Mouse (Mus musculus) heart, postnatal 0 days (tissue): ENCODE measurements around the gene Pcsk4. TPM values are rescaled to one million over a fixed set of nuclear protein-coding genes. Genes with fewer than 3 reads are reported as not detected.

Experiments used
- ATAC-seq: fragments of 200-750 bp; cut with Nextera tagmentation; 2 replicates; pipeline ENCODE4 v1.8.0; 2017; ENCODE audit warnings: low read depth, moderate number of reproducible peaks, moderate library complexity; ENCODE audit not compliant: insufficient read depth
- DNase-seq: peaks from one replicate; pipeline ENCODE4 v3.0.0-alpha.2; 2016; ENCODE audit warnings: low spot score
- H3K27ac ChIP-seq: fragments of 300-500 bp; sonication (generic); 2 replicates; pipeline ENCODE4 v1.5.1; 2014; ENCODE audit warnings: low read depth, mild to moderate bottlenecking
- H3K27me3 ChIP-seq: fragments of 300-500 bp; sonication (generic); 2 replicates; pipeline ENCODE4 v1.6.1; 2014; ENCODE audit warnings: low read length, mixed read lengths; ENCODE audit not compliant: control insufficient read depth, insufficient read depth
- H3K36me3 ChIP-seq: fragments of 300-500 bp; sonication (generic); replicated peaks from 2 replicates; pipeline ENCODE4 v1.6.1; 2014; ENCODE audit warnings: low read length, mixed read lengths; ENCODE audit not compliant: control insufficient read depth, insufficient read depth
- H3K4me1 ChIP-seq: fragments of 300-500 bp; sonication (generic); 2 replicates; pipeline ENCODE4 v1.6.1; 2014; ENCODE audit warnings: antibody characterized with exemption; ENCODE audit not compliant: control insufficient read depth, insufficient read depth
- H3K4me2 ChIP-seq: fragments of 300-500 bp; sonication (generic); 2 replicates; pipeline ENCODE4 v1.6.1; 2014; ENCODE audit warnings: low read depth, mild to moderate bottlenecking, low read length, moderate library complexity
- H3K4me3 ChIP-seq: fragments of 300-500 bp; sonication (generic); 2 replicates; pipeline ENCODE4 v1.5.1; 2014; ENCODE audit warnings: low read depth, low read length
- H3K9ac ChIP-seq: fragments of 300-500 bp; sonication (generic); replicated peaks from 2 replicates; pipeline ENCODE4 v1.6.1; 2014; ENCODE audit warnings: low read depth, low read length, mixed read lengths
- H3K9me3 ChIP-seq: fragments of 300-500 bp; sonication (generic); replicated peaks from 2 replicates; pipeline ENCODE4 v1.6.1; 2016; ENCODE audit warnings: low read length; ENCODE audit not compliant: control insufficient read depth
- CTCF ChIP-seq: IDR thresholded peaks from 2 replicates; pipeline ENCODE4 v1.5.1; 2016; ENCODE audit warnings: antibody characterized with exemption, control low read depth, low read depth
- EP300 ChIP-seq: IDR thresholded peaks from 2 replicates; pipeline ENCODE4 v1.6.1; 2016; ENCODE audit warnings: antibody characterized with exemption, low read depth
- WGBS: fragments of 180-500 bp; shearing (Covaris S2); extraction: QIAGEN DNeasy Blood & Tissue Kit; methylation state at CpG from one replicate; pipeline ENCODE4 v1.1.7; 2014; 5-methylcytosine and 5-hydroxymethylcytosine counted together
- polyA plus RNA-seq: library from polyadenylated mRNA; unstranded; fragments of >200 nt; fragmentation: Nextera tagmentation; extraction: Ambion mirVana; gene quantifications from 2 replicates; pipeline ENCODE4 v1.2.1, GENCODE M21; 2015
- total RNA-seq: library from RNA; depleted of rRNA; stranded (reverse); fragments of >200 nt; gene quantifications from 2 replicates; pipeline ENCODE4 v1.2.3, GENCODE M21; 2014; ENCODE audit warnings: low replicate concordance

The Pcsk4 gene
- total and polyA plus RNA-seq, 2 experiments from 2014 or later: 2.1 TPM; not detected in 1

- ATAC-seq: no peak
- Histone ChIP-seq H3K36me3 (peaks cover 10% of the 10 kb centered on the region), H3K27ac (no peak overlapping the region), H3K4me3 (no peak overlapping the region), H3K27me3 (no peaks in the 10 kb centered on the region), H3K4me2 (no peak overlapping the region), H3K9ac (no peak overlapping the region), H3K9me3 (no peaks in the 10 kb centered on the region), H3K4me1 (peaks cover 16% of the 10 kb centered on the region)
- DNase-seq: no peak
- 91% methylated on average over 21 of the region's 21 CpGs for WGBS
- TF ChIP-seq EP300 (no peak), CTCF (no peak)
Measured at GRCm38 (mm10) chr10:80321670-80322581, 7.4 kb downstream of the Pcsk4 start.

GRCm38 (mm10) chr10:80321014-80321669 lies 8.2 kb downstream of the Pcsk4 start:
- DNase-seq: no peak
- Histone ChIP-seq H3K9ac (no peak overlapping the region), H3K36me3 (peaks cover 10% of the 10 kb centered on the region), H3K9me3 (no peaks in the 10 kb centered on the region), H3K4me1 (peaks cover 22% of the 10 kb centered on the region), H3K27ac (no peak overlapping the region), H3K4me3 (no peak overlapping the region), H3K4me2 (no peak overlapping the region), H3K27me3 (peaks cover 1% of the 10 kb centered on the region; the same call in 1 of the 2 replicates)
- TF ChIP-seq CTCF: no peak
- TF ChIP-seq EP300: no peak
- ATAC-seq: no peak
- WGBS: 70% methylated on average over 6 of the region's 6 CpGs

- H3K27me3 ChIP-seq: peaks cover 9% of the 10 kb centered on the region
- DNase-seq (peak; percentile 94), ATAC-seq (peak; percentile 49; the same call in 1 of the 2 replicates)
- peak within 1 kb of the TSS; percentile 79 for H3K27ac ChIP-seq
- H3K4me1 ChIP-seq: peaks cover 30% of the 10 kb centered on the region
- no peak for TF ChIP-seq CTCF
- TF ChIP-seq EP300: peak; percentile 66
- peaks cover 10% of the 10 kb centered on the region for H3K36me3 ChIP-seq
- peak within 1 kb of the TSS; percentile 83 for H3K4me3 ChIP-seq
- peak within 1 kb of the TSS; percentile 82 for H3K4me2 ChIP-seq
- H3K9ac ChIP-seq: peak within 1 kb of the TSS; percentile 75
- WGBS: under 1% methylated on average over 34 of the region's 34 CpGs
- H3K9me3 ChIP-seq: no peaks in the 10 kb centered on the region
Measured at GRCm38 (mm10) chr10:80320340-80320760, 8.9 kb downstream of the Pcsk4 start, which contains the start of gene 2310011J03Rik. Gene 2310011J03Rik, minus strand, starts transcription at chr10:80320537.

DNA sequence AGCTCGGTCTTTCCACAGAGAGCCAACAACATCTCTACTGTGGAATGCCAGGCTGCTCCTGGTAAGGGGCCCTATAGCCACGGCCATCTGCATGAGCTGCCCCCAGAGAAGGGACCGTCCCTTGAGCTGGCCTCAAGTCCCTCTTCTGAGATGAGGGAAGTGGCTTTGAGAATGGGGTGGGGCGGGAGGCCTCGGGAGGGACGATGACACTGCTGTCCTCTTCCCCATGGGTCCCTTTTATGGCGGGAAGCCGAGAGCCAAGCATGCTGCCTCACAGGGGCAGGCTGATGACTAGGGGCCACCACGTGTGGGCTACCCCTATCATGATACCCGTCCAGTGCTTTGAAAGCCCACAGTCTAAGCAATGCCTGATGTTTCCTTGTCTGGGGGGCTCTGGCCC lies 12.3 kb downstream of the Pcsk4 start:
- Histone ChIP-seq H3K9ac (no peak overlapping the region), H3K27me3 (peaks cover 39% of the 10 kb centered on the region), H3K36me3 (peaks cover 10% of the 10 kb centered on the region), H3K9me3 (no peaks in the 10 kb centered on the region), H3K4me1 (peaks cover 34% of the 10 kb centered on the region), H3K4me3 (no peak overlapping the region), H3K4me2 (no peak overlapping the region), H3K27ac (no peak overlapping the region)
- TF ChIP-seq EP300 (no peak), CTCF (no peak)
- no peak for ATAC-seq
- WGBS: 45% methylated on average over 10 of the region's 10 CpGs
- DNase-seq: no peak

DNA sequence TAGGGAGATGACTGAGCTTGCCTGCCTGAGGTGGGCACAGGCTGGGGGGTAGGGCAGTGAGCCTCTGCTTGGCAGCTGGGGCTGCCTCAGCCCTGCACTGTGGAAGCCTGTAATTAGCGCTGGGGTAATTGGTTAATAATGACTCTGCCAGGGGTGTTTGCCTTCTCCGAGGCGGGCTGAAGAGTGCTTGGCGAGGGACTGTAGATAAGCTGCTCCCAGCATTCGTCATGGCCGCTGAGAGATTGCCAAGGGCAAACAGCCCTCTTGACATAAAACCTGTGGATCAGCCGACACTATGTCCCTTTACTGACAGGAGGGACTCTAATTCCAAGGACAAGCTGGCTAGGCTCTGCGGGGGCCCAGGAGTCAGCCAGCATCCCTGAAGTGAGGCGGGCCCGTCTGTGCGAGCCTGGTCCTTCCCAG lies 12.9 kb downstream of the Pcsk4 start:
- Histone ChIP-seq H3K27me3 (peaks cover 46% of the 10 kb centered on the region), H3K4me3 (no peak overlapping the region), H3K4me2 (peak overlapping the region; percentile 27), H3K27ac (peak overlapping the region; percentile 40), H3K4me1 (peaks cover 34% of the 10 kb centered on the region), H3K9ac (0 out of 2 replicates have a peak overlapping the region, but pooled peaks have one; percentile 14), H3K36me3 (peaks cover 10% of the 10 kb centered on the region), H3K9me3 (no peaks in the 10 kb centered on the region)
- ATAC-seq (peak; percentile 53), DNase-seq (peak; percentile 62)
- 15% methylated on average over 11 of the region's 11 CpGs for WGBS
- no peak for TF ChIP-seq CTCF
- no peak for TF ChIP-seq EP300
